Mouse (Mus musculus) A20 (cell line): Measurements from ENCODE around the gene Chpf.
A peak's percentile ranks its signal among the peaks of the same experiment; 100 is the strongest.

Source experiments
- DNase-seq: peaks from one replicate; pipeline ENCODE4 v3.0.0-alpha.2; 2011; ENCODE audit warnings: low read depth, low spot score

Chpf gene

GRCm38 (mm10) chr1:75478916-75479634 lies at the start of gene Chpf, which contains the start of gene Tmem198:
TSS of gene Chpf (minus strand) at chr1:75479307.
TSS of gene Tmem198 (plus strand) at chr1:75479532.
- peak; percentile 98 for DNase-seq

- peak; percentile 65 for DNase-seq
These were observed 45.6 kb upstream of the Chpf start for GRCm38 (mm10) chr1:75524679-75525078.

- DNase-seq, result peak; percentile 96
These were observed 42.4 kb upstream of the Chpf start, which contains the start of gene Stk11ip for GRCm38 (mm10) chr1:75521321-75522031. TSS of gene Stk11ip (plus strand) at chr1:75521529.

GRCm38 (mm10) chr1:75519576-75519975 lies 40.5 kb upstream of the Chpf start:
- DNase-seq, result no peak

- no peak for DNase-seq
These were observed 39.3 kb upstream of the Chpf start for GRCm38 (mm10) chr1:75518427-75518826.

GRCm38 (mm10) chr1:75517984-75518383 lies 38.9 kb upstream of the Chpf start:
- no peak for DNase-seq

- DNase-seq, result no peak
These were observed 37.7 kb upstream of the Chpf start for GRCm38 (mm10) chr1:75516703-75517380.

GRCm38 (mm10) chr1:75512550-75512949 lies 33.4 kb upstream of the Chpf start:
- DNase-seq, result no peak

GRCm38 (mm10) chr1:75511437-75512210 lies 32.5 kb upstream of the Chpf start:
- DNase-seq, result no peak

- DNase-seq, result no peak
These were observed 31.0 kb upstream of the Chpf start for GRCm38 (mm10) chr1:75510154-75510553.

GRCm38 (mm10) chr1:75509586-75509985 lies 30.5 kb upstream of the Chpf start:
- DNase-seq, result no peak

GRCm38 (mm10) chr1:75507006-75507405 lies 27.9 kb upstream of the Chpf start, which contains the start of gene Inha:
TSS of gene Inha (plus strand) at chr1:75507077.
- no peak for DNase-seq

- DNase-seq, result no peak
These were observed 27.1 kb upstream of the Chpf start, which contains the start of gene Obsl1 for GRCm38 (mm10) chr1:75505956-75506831. TSS of gene Obsl1 (minus strand) at chr1:75506452.

- no peak for DNase-seq
These were observed 26.2 kb upstream of the Chpf start for GRCm38 (mm10) chr1:75505159-75505955.

- DNase-seq, result no peak
These were observed 25.3 kb upstream of the Chpf start for GRCm38 (mm10) chr1:75504256-75505045.

GRCm38 (mm10) chr1:75503651-75503980 lies 24.5 kb upstream of the Chpf start:
- DNase-seq, result no peak

- DNase-seq, result no peak
These were observed 24.0 kb upstream of the Chpf start for GRCm38 (mm10) chr1:75502945-75503650.

- DNase-seq, result no peak
These were observed 22.8 kb upstream of the Chpf start for GRCm38 (mm10) chr1:75501905-75502304.
